Mouse (Mus musculus) erythroblast, embryonic 14.5 days (primary cell): Measurements from ENCODE around the gene Duoxa1. TPM values are rescaled to one million over a fixed set of nuclear protein-coding genes. Genes with fewer than 3 reads are reported as not detected.

Experiments used
- H3K27me3 ChIP-seq: 2 replicates; pipeline ENCODE4 v1.6.1; 2012; ENCODE audit warnings: inconsistent platforms; ENCODE audit not compliant: control insufficient read depth
- H3K36me3 ChIP-seq: 2 replicates; pipeline ENCODE4 v1.6.1; 2012; ENCODE audit warnings: mild to moderate bottlenecking, inconsistent platforms; ENCODE audit not compliant: control insufficient read depth
- H3K4me1 ChIP-seq: 2 replicates; pipeline ENCODE4 v1.6.1; 2012; ENCODE audit warnings: inconsistent platforms; ENCODE audit not compliant: control insufficient read depth
- H3K4me3 ChIP-seq: replicated peaks from 2 replicates; pipeline ENCODE3; 2012; ENCODE audit warnings: moderate library complexity, mild to moderate bottlenecking, inconsistent platforms
- H3K9me3 ChIP-seq: 2 replicates; pipeline ENCODE4 v1.6.1; 2012; ENCODE audit warnings: low read length, inconsistent platforms, mixed read lengths; ENCODE audit not compliant: control insufficient read depth
- GATA1 ChIP-seq: IDR thresholded peaks from 2 replicates; pipeline ENCODE4 v1.6.1; 2012; ENCODE audit warnings: low read length, inconsistent platforms, mixed read lengths
- TAL1 ChIP-seq: IDR thresholded peaks from 3 replicates; pipeline ENCODE4 v1.6.1; 2012; ENCODE audit warnings: low read length, inconsistent platforms, mixed read lengths
- polyA plus RNA-seq: library from polyadenylated mRNA; stranded (reverse); fragments of >175 nt; gene quantifications from 2 replicates; pipeline ENCODE4 v1.2.3, GENCODE M21; 2012

Gene Duoxa1
- polyA plus RNA-seq, 1 experiment: not detected

GRCm38 (mm10) chr2:122286137-122286536 is 27.4 kb downstream of the Duoxa1 start:
- Histone ChIP-seq H3K4me1 (no peaks in the 10 kb centered on the region), H3K27me3 (no peaks in the 10 kb centered on the region), H3K36me3 (no peaks in the 10 kb centered on the region), H3K9me3 (peaks cover 7% of the 10 kb centered on the region; the same call in 1 of the 2 replicates), H3K4me3 (no peak overlapping the region)
- TF ChIP-seq GATA1 (no peak), TAL1 (no peak)

- H3K4me1 ChIP-seq: no peaks in the 10 kb centered on the region
- H3K4me3 ChIP-seq: no peak overlapping the region
- H3K27me3 ChIP-seq: no peaks in the 10 kb centered on the region
- peaks cover 7% of the 10 kb centered on the region; the same call in 1 of the 2 replicates for H3K9me3 ChIP-seq
- no peaks in the 10 kb centered on the region for H3K36me3 ChIP-seq
- TF ChIP-seq GATA1: no peak
Measured at GRCm38 (mm10) chr2:122284091-122284490, 29.4 kb downstream of the Duoxa1 start.

GRCm38 (mm10) chr2:122278769-122279168 is 34.8 kb downstream of the Duoxa1 start:
- Histone ChIP-seq H3K27me3 (no peaks in the 10 kb centered on the region), H3K4me3 (no peak overlapping the region), H3K4me1 (no peaks in the 10 kb centered on the region), H3K9me3 (peaks cover 7% of the 10 kb centered on the region; the same call in 1 of the 2 replicates), H3K36me3 (no peaks in the 10 kb centered on the region)
- TF ChIP-seq TAL1 (no peak), GATA1 (no peak)

GRCm38 (mm10) chr2:122266407-122267193 is 46.9 kb downstream of the Duoxa1 start:
- no peak overlapping the region for H3K4me3 ChIP-seq
- H3K9me3 ChIP-seq: no peaks in the 10 kb centered on the region
- peaks cover 20% of the 10 kb centered on the region for H3K36me3 ChIP-seq
- peaks cover 6% of the 10 kb centered on the region for H3K4me1 ChIP-seq
- TF ChIP-seq GATA1 (no peak), TAL1 (no peak)
- H3K27me3 ChIP-seq: no peaks in the 10 kb centered on the region

GRCm38 (mm10) chr2:122264690-122265089 is 48.8 kb downstream of the Duoxa1 start:
- H3K27me3 ChIP-seq: no peaks in the 10 kb centered on the region
- H3K36me3 ChIP-seq: peaks cover 39% of the 10 kb centered on the region
- H3K4me3 ChIP-seq: no peak overlapping the region

GRCm38 (mm10) chr2:122260729-122261128 is 52.8 kb downstream of the Duoxa1 start:
- no peak for TF ChIP-seq TAL1
- TF ChIP-seq GATA1: no peak
- no peak overlapping the region for H3K4me3 ChIP-seq
- no peaks in the 10 kb centered on the region for H3K4me1 ChIP-seq
- peaks cover 72% of the 10 kb centered on the region for H3K36me3 ChIP-seq
- H3K9me3 ChIP-seq: no peaks in the 10 kb centered on the region
- H3K27me3 ChIP-seq: no peaks in the 10 kb centered on the region

More at GRCm38 (mm10) chr2:122264690-122265089, 48.8 kb downstream of the Duoxa1 start:
- Histone ChIP-seq H3K4me1 (no peaks in the 10 kb centered on the region), H3K9me3 (no peaks in the 10 kb centered on the region)
- TF ChIP-seq GATA1: no peak
- TF ChIP-seq TAL1: no peak

- H3K36me3 ChIP-seq: peaks cover 71% of the 10 kb centered on the region
- no peak for TF ChIP-seq TAL1
Measured at GRCm38 (mm10) chr2:122255997-122256396, 57.5 kb downstream of the Duoxa1 start.

More at GRCm38 (mm10) chr2:122255997-122256396, 57.5 kb downstream of the Duoxa1 start:
- Histone ChIP-seq H3K4me3 (no peak overlapping the region), H3K27me3 (no peaks in the 10 kb centered on the region), H3K4me1 (no peaks in the 10 kb centered on the region), H3K9me3 (no peaks in the 10 kb centered on the region)

Other genes starting within 250 kb of the Duoxa1 start
- 0.03 and 0.06 TPM in 2 replicates for gene Spg11, start 195.3 kb downstream of the Duoxa1 start, polyA plus RNA-seq
- 1.1 and 1.6 TPM in 2 replicates for gene B2m, start 166.0 kb downstream of the Duoxa1 start, polyA plus RNA-seq
- not detected in 2 replicates for gene Trim69, start 153.0 kb downstream of the Duoxa1 start, polyA plus RNA-seq
- gene Patl2, start 127.5 kb downstream of the Duoxa1 start, polyA plus RNA-seq: not detected in 2 replicates
- gene Terb2, start 127.5 kb downstream of the Duoxa1 start, polyA plus RNA-seq: not detected in 2 replicates
- 1.5 and 2.0 TPM in 2 replicates for gene Sord, start 79.0 kb downstream of the Duoxa1 start, polyA plus RNA-seq
- not detected in 2 replicates for gene Duox2, start 15.3 kb downstream of the Duoxa1 start, polyA plus RNA-seq
- not detected in 2 replicates for gene Duoxa2, start 14.8 kb downstream of the Duoxa1 start, polyA plus RNA-seq
- gene Duox1, start 1.9 kb upstream of the Duoxa1 start, polyA plus RNA-seq: not detected in 2 replicates
- gene Shf, start 55.4 kb upstream of the Duoxa1 start, polyA plus RNA-seq: 6.6 and 7.5 TPM in 2 replicates
- gene Slc28a2, start 112.7 kb upstream of the Duoxa1 start, polyA plus RNA-seq: not detected in 2 replicates
- gene Gm14085, start 171.2 kb upstream of the Duoxa1 start, polyA plus RNA-seq: not detected in 2 replicates